Mouse (Mus musculus) spleen, adult 12 weeks (tissue): ENCODE results near the gene Pds5a.
"Not testable (repeated sequence)": the region's sequence is repeated elsewhere in the genome, so short reads cannot be mapped to it uniquely, and the experiment has no call there.

Experiments
- DNase-seq: peaks from one replicate; pipeline ENCODE4 v3.0.0; 2022; ENCODE audit warnings: low spot score

The Pds5a gene

GRCm38 (mm10) chr5:65697836-65698758 is at the start of gene Pds5a:
Gene Pds5a (minus strand): TSS chr5:65698273.
- DNase-seq: peak; percentile 84

GRCm38 (mm10) chr5:65746908-65747307 is 48.8 kb upstream of the Pds5a start:
- DNase-seq: no peak

GRCm38 (mm10) chr5:65739366-65739765 is 41.3 kb upstream of the Pds5a start:
- no peak for DNase-seq

GRCm38 (mm10) chr5:65735601-65736000 is 37.5 kb upstream of the Pds5a start:
- DNase-seq: no peak

GRCm38 (mm10) chr5:65731173-65732007 is 33.3 kb upstream of the Pds5a start:
- DNase-seq: peak; percentile 46

GRCm38 (mm10) chr5:65724311-65725054 is 26.4 kb upstream of the Pds5a start:
- DNase-seq: peak; percentile 66

- DNase-seq: no peak
These were observed 20.3 kb upstream of the Pds5a start for GRCm38 (mm10) chr5:65718368-65718767.

GRCm38 (mm10) chr5:65717903-65718211 is 19.8 kb upstream of the Pds5a start:
- DNase-seq: not testable (repeated sequence)

GRCm38 (mm10) chr5:65717063-65717902 is 19.2 kb upstream of the Pds5a start:
- DNase-seq: no peak

GRCm38 (mm10) chr5:65715084-65715483 is 17.0 kb upstream of the Pds5a start:
- DNase-seq: no peak

- DNase-seq: no peak
These were observed 13.4 kb upstream of the Pds5a start for GRCm38 (mm10) chr5:65711463-65711862.

- DNase-seq: no peak
These were observed 12.2 kb upstream of the Pds5a start for GRCm38 (mm10) chr5:65710267-65710666.

- no peak for DNase-seq
These were observed 8.9 kb upstream of the Pds5a start for GRCm38 (mm10) chr5:65706979-65707378.

GRCm38 (mm10) chr5:65706171-65706570 is 8.1 kb upstream of the Pds5a start:
- no peak for DNase-seq

GRCm38 (mm10) chr5:65704765-65705678 is 6.9 kb upstream of the Pds5a start:
- DNase-seq: no peak

GRCm38 (mm10) chr5:65703261-65703660 is 5.2 kb upstream of the Pds5a start:
- DNase-seq: no peak

GRCm38 (mm10) chr5:65700102-65700501 is 2.0 kb upstream of the Pds5a start:
- no peak for DNase-seq

GRCm38 (mm10) chr5:65699146-65699545 is 1.1 kb upstream of the Pds5a start:
- DNase-seq: no peak

- no peak for DNase-seq
These were observed 675 bp upstream of the Pds5a start for GRCm38 (mm10) chr5:65698759-65699136.

- no peak for DNase-seq
These were observed 612 bp downstream of the Pds5a start for GRCm38 (mm10) chr5:65697486-65697835.
